Mouse (Mus musculus) midbrain, embryonic 16.5 days (tissue): ENCODE measurements around the gene Kctd12. TPM values are rescaled to one million over a fixed set of nuclear protein-coding genes. Genes with fewer than 3 reads are reported as not detected.

Experiments used
- ATAC-seq: fragments of 200-750 bp; cut with Nextera tagmentation; 2 replicates; pipeline ENCODE4 v1.8.0; 2017; ENCODE audit warnings: moderate TSS enrichment
- H3K27ac ChIP-seq: fragments of 300-500 bp; sonication (generic); 2 replicates; pipeline ENCODE4 v1.5.1; 2014; ENCODE audit warnings: mild to moderate bottlenecking, low read length, mixed read lengths
- H3K27me3 ChIP-seq: fragments of 300-500 bp; sonication (generic); 2 replicates; pipeline ENCODE4 v1.6.1; 2014; ENCODE audit warnings: low read depth, low read length, mixed read lengths; ENCODE audit not compliant: control insufficient read depth, insufficient read depth
- H3K36me3 ChIP-seq: fragments of 300-500 bp; sonication (generic); 2 replicates; pipeline ENCODE4 v1.6.1; 2014; ENCODE audit warnings: mild to moderate bottlenecking, low read length, moderate library complexity, mixed read lengths; ENCODE audit not compliant: control insufficient read depth, insufficient read depth
- H3K4me1 ChIP-seq: fragments of 300-500 bp; sonication (generic); 2 replicates; pipeline ENCODE4 v1.6.1; 2014; ENCODE audit warnings: mild to moderate bottlenecking, low read length, mixed read lengths; ENCODE audit not compliant: control insufficient read depth, insufficient read depth
- H3K4me2 ChIP-seq: fragments of 300-500 bp; sonication (generic); 2 replicates; pipeline ENCODE4 v1.6.1; 2014; ENCODE audit warnings: mild to moderate bottlenecking, low read length, mixed read lengths
- H3K4me3 ChIP-seq: fragments of 300-500 bp; sonication (generic); 2 replicates; pipeline ENCODE4 v1.5.1; 2014; ENCODE audit warnings: low read depth, mild to moderate bottlenecking, low read length, moderate library complexity, mixed read lengths
- H3K9ac ChIP-seq: fragments of 300-500 bp; sonication (generic); 2 replicates; pipeline ENCODE4 v1.6.1; 2014; ENCODE audit warnings: low read depth, low read length, mixed read lengths
- H3K9me3 ChIP-seq: fragments of 300-500 bp; sonication (generic); replicated peaks from 2 replicates; pipeline ENCODE4 v1.6.1; 2014; ENCODE audit warnings: mild to moderate bottlenecking, low read length, mixed read lengths; ENCODE audit not compliant: control insufficient read depth, poor library complexity, severe bottlenecking
- WGBS: fragments of 180-500 bp; shearing (Covaris S2); extraction: QIAGEN DNeasy Blood & Tissue Kit; methylation state at CpG from one replicate; pipeline ENCODE4 v1.1.7; 2014; 5-methylcytosine and 5-hydroxymethylcytosine counted together
- polyA plus RNA-seq: library from polyadenylated mRNA; unstranded; fragments of >200 nt; fragmentation: Nextera tagmentation; extraction: Ambion mirVana; gene quantifications from 2 replicates; pipeline ENCODE4 v1.2.1, GENCODE M21; 2015

Gene Kctd12
- polyA plus RNA-seq, 1 experiment from 2014 or later = 17.0 TPM

GRCm38 (mm10) chr14:102990765-102991164 is 8.3 kb upstream of the Kctd12 start:
- Histone ChIP-seq H3K27me3 (no peaks in the 10 kb centered on the region), H3K4me1 (no peaks in the 10 kb centered on the region), H3K4me3 (no peak overlapping the region), H3K27ac (no peak overlapping the region), H3K9me3 (no peaks in the 10 kb centered on the region), H3K9ac (no peak overlapping the region), H3K4me2 (no peak overlapping the region), H3K36me3 (no peaks in the 10 kb centered on the region)
- no peak for ATAC-seq
- 68% methylated on average over 3 of the region's 3 CpGs for WGBS

- WGBS = 69% methylated on average over 5 of the region's 5 CpGs
These were observed 7.4 kb upstream of the Kctd12 start for GRCm38 (mm10) chr14:102989866-102990265.

GRCm38 (mm10) chr14:102989254-102989653 is 6.8 kb upstream of the Kctd12 start:
- ATAC-seq = no peak
- 82% methylated on average over 4 of the region's 4 CpGs for WGBS

More at GRCm38 (mm10) chr14:102989866-102990265, 7.4 kb upstream of the Kctd12 start:
- Histone ChIP-seq H3K4me1 (no peaks in the 10 kb centered on the region), H3K4me2 (no peak overlapping the region), H3K9ac (no peak overlapping the region), H3K9me3 (no peaks in the 10 kb centered on the region), H3K36me3 (no peaks in the 10 kb centered on the region), H3K27ac (no peak overlapping the region), H3K27me3 (no peaks in the 10 kb centered on the region), H3K4me3 (no peak overlapping the region)
- ATAC-seq = no peak

GRCm38 (mm10) chr14:102987626-102988025 is 5.2 kb upstream of the Kctd12 start:
- Histone ChIP-seq H3K27me3 (no peaks in the 10 kb centered on the region), H3K27ac (no peak overlapping the region), H3K4me2 (no peak overlapping the region), H3K9ac (no peak overlapping the region), H3K4me3 (no peak overlapping the region), H3K36me3 (no peaks in the 10 kb centered on the region), H3K9me3 (no peaks in the 10 kb centered on the region), H3K4me1 (0 out of 2 replicates have a peak, but pooled peaks cover 2% of the 10 kb centered on the region)
- WGBS = 86% methylated on average over 5 of the region's 5 CpGs
- ATAC-seq = no peak

More at GRCm38 (mm10) chr14:102989254-102989653, 6.8 kb upstream of the Kctd12 start:
- Histone ChIP-seq H3K4me1 (no peaks in the 10 kb centered on the region), H3K27me3 (no peaks in the 10 kb centered on the region), H3K36me3 (no peaks in the 10 kb centered on the region), H3K9me3 (no peaks in the 10 kb centered on the region), H3K9ac (no peak overlapping the region), H3K27ac (no peak overlapping the region), H3K4me3 (no peak overlapping the region), H3K4me2 (no peak overlapping the region)

- no peaks in the 10 kb centered on the region for H3K36me3 ChIP-seq
These were observed 1.2 kb upstream of the Kctd12 start for GRCm38 (mm10) chr14:102983686-102984085.

GRCm38 (mm10) chr14:102982016-102982626 is 316 bp downstream of the Kctd12 start:
- Histone ChIP-seq H3K9ac (peak overlapping the region; percentile 93), H3K9me3 (no peaks in the 10 kb centered on the region), H3K4me3 (peak overlapping the region; percentile 66), H3K36me3 (no peaks in the 10 kb centered on the region), H3K4me2 (peak overlapping the region; percentile 91), H3K27me3 (no peaks in the 10 kb centered on the region), H3K4me1 (peaks cover 12% of the 10 kb centered on the region), H3K27ac (peak overlapping the region; percentile 77)
- under 1% methylated on average over 61 of the region's 76 CpGs for WGBS
- peak; percentile 55 for ATAC-seq

More at GRCm38 (mm10) chr14:102983686-102984085, 1.2 kb upstream of the Kctd12 start:
- H3K27me3 ChIP-seq = no peaks in the 10 kb centered on the region
- no peak overlapping the region for H3K4me3 ChIP-seq
- no peak overlapping the region for H3K4me2 ChIP-seq
- no peak for ATAC-seq
- 78% methylated on average over 8 of the region's 8 CpGs for WGBS
- H3K9ac ChIP-seq = no peak overlapping the region
- peaks cover 11% of the 10 kb centered on the region for H3K4me1 ChIP-seq
- H3K27ac ChIP-seq = no peak overlapping the region
- no peaks in the 10 kb centered on the region for H3K9me3 ChIP-seq

- under 1% methylated on average over 60 of the region's 62 CpGs for WGBS
These were observed 909 bp downstream of the Kctd12 start for GRCm38 (mm10) chr14:102981441-102982015.

GRCm38 (mm10) chr14:102980986-102981385 is 1.5 kb downstream of the Kctd12 start:
- Histone ChIP-seq H3K27me3 (no peaks in the 10 kb centered on the region), H3K4me3 (peak overlapping the region; percentile 66), H3K4me2 (peak overlapping the region; percentile 91), H3K36me3 (no peaks in the 10 kb centered on the region), H3K9ac (peak overlapping the region; percentile 93), H3K4me1 (peaks cover 12% of the 10 kb centered on the region), H3K27ac (peak overlapping the region; percentile 77), H3K9me3 (no peaks in the 10 kb centered on the region)
- ATAC-seq = no peak
- WGBS = 5% methylated on average over 14 of the region's 14 CpGs

More at GRCm38 (mm10) chr14:102981441-102982015, 909 bp downstream of the Kctd12 start:
- peak; percentile 69 for ATAC-seq
- H3K9me3 ChIP-seq = no peaks in the 10 kb centered on the region
- peak overlapping the region; percentile 91 for H3K4me2 ChIP-seq
- no peaks in the 10 kb centered on the region for H3K36me3 ChIP-seq
- peak overlapping the region; percentile 66 for H3K4me3 ChIP-seq
- peak overlapping the region; percentile 93 for H3K9ac ChIP-seq
- no peaks in the 10 kb centered on the region for H3K27me3 ChIP-seq
- peaks cover 12% of the 10 kb centered on the region for H3K4me1 ChIP-seq
- peak overlapping the region; percentile 77 for H3K27ac ChIP-seq

- peak overlapping the region; percentile 66 for H3K4me3 ChIP-seq
- no peak for ATAC-seq
- no peaks in the 10 kb centered on the region for H3K36me3 ChIP-seq
- no peaks in the 10 kb centered on the region for H3K9me3 ChIP-seq
- peaks cover 12% of the 10 kb centered on the region for H3K4me1 ChIP-seq
- no peaks in the 10 kb centered on the region for H3K27me3 ChIP-seq
- peak overlapping the region; percentile 91 for H3K4me2 ChIP-seq
- peak overlapping the region; percentile 93 for H3K9ac ChIP-seq
- WGBS = 16% methylated on average over 7 of the region's 7 CpGs
- H3K27ac ChIP-seq = no peak overlapping the region
These were observed 2.0 kb downstream of the Kctd12 start for GRCm38 (mm10) chr14:102980481-102980880.
